Mouse (Mus musculus) bone marrow, adult 2 months (tissue): ENCODE results near the gene Piga.

Experiments
- CTCF ChIP-seq: fragments of 200-500 bp; IDR thresholded peaks from 2 replicates; pipeline ENCODE4 v1.5.1; 2011; ENCODE audit warnings: low read length, control low read depth; ENCODE audit not compliant: control insufficient read depth, insufficient read depth
- POLR2A ChIP-seq: fragments of 200-500 bp; IDR thresholded peaks from 2 replicates; pipeline ENCODE4 v1.6.1; 2011; ENCODE audit warnings: low read depth, mild to moderate bottlenecking, control low read depth, low read length, borderline replicate concordance; ENCODE audit not compliant: control insufficient read depth

GRCm38 (mm10) chrX:164394091-164394490, 25.5 kb upstream of the Piga start:
- TF ChIP-seq CTCF: no peak
- TF ChIP-seq POLR2A: no peak
